Mouse (Mus musculus): ENCODE results near the gene Sept8. TPM values are rescaled to one million over a fixed set of nuclear protein-coding genes. Genes with fewer than 3 reads are reported as not detected.
"Not testable (repeated sequence)": the region's sequence is repeated elsewhere in the genome, so short reads cannot be mapped to it uniquely, and the experiment has no call there.

Gene Sept8
- polyA plus RNA-seq, 1 experiment, result 24.9 TPM

- DNase-seq (ENCODE audit: low read depth), result no peak
Observed at GRCm38 (mm10) chr11:53525461-53525860, 6.4 kb downstream of the Sept8 start.

DNA sequence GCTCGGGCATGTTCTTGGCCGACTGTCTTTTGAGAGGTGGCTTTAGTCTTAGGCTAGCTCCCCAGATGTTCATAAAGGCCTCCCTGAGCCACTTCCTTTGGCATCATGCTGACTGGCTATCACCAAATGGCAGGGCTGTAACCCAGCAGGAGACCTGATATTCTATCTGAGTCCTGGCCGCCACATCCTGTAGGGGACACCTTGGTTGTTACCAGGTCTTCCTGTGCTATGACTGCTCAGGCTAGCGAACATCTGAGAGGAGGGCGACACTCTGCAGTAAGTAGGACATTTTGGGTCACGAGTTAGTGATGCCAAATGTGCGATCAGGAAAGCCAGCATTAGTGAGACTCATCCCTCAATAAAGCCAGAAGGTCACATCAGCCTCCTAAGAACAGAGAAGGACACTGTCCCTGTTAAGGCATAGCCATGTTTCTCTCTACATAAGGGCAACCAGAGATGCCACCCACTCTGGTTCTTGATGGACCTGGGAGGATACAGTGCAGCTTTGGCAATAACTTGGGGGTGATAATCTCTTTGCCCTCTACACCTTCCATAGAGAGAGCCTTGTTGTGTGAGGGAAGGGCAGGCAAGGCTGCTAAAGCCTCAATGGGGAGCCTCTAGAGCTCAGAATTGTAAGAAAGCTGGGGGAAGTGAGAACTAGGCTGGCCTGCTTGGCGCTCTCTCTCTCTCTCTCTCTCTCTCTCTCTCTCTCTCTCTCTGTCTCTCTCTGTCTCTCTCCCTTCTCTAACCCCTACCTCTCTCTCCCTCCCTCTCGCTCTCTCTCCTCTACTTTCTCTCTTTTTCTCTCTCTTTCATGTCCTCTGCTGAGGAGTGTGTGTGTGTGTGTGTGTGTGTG, 9.6 kb downstream of the Sept8 start:
- no peak for DNase-seq (ENCODE audit: low read depth)

DNA sequence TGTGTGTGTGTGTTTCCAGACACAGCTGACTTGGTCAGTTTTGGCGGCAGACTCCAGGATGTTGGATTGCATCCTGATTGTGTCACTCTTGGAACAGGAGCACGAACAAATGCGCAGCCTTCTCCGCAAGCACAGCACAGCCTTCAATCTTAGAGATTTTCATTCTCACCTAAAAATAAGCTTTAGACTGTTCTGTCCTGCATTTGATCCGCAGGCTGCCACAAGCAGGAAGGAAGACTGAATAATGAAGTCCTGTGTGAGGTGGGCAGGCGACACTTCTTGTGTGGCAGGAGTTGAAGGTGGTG, 10.1 kb downstream of the Sept8 start:
- DNase-seq (ENCODE audit: low read depth), result no peak

DNA sequence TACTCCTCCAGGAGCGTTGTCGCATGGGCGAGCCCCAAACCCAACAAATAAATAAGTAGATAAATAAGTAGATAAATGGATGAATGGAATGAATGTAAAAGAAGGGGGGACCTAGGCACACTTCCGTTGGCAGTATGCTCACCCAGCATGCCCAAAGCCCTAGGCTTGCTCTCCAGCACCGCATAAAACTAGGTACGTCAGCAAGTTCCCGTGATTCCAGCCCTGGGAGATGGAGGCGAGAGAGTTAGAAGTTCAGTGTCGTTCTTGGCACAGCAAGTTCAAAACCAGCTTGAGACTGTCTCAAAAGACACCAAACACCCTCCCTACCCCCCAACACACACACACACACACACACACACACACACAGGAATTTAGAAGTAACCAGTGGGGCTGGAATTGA, 10.9 kb downstream of the Sept8 start:
- no peak for DNase-seq (ENCODE audit: low read depth)

- no peak for DNase-seq (ENCODE audit: low read depth)
Observed at GRCm38 (mm10) chr11:53531578-53532230, 12.6 kb downstream of the Sept8 start.

DNA sequence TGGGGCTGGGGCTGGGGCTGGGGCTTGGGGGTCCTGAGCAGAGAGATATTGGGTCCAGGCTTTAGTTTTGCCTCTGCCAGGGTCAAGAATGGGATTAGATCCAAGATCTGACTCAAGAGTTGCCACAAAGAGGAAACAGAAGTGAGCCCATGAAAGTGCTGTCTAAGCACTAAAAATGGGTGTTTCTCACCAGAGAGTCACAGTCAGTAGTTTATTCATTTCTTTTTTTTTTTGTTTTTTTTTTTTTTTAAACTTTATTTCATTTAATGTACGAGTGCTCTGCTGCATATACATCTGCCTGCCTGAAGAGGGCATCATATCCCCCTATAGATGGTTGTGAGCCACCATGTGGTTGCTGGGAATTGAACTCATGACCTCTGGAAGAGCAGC, 13.2 kb downstream of the Sept8 start:
- DNase-seq (ENCODE audit: low read depth), result no peak

GRCm38 (mm10) chr11:53539002-53539491, 20.0 kb downstream of the Sept8 start:
- DNase-seq (ENCODE audit: low read depth), result no peak

- DNase-seq (ENCODE audit: low read depth), result no peak
Observed at GRCm38 (mm10) chr11:53540394-53540793, 21.3 kb downstream of the Sept8 start.

DNA sequence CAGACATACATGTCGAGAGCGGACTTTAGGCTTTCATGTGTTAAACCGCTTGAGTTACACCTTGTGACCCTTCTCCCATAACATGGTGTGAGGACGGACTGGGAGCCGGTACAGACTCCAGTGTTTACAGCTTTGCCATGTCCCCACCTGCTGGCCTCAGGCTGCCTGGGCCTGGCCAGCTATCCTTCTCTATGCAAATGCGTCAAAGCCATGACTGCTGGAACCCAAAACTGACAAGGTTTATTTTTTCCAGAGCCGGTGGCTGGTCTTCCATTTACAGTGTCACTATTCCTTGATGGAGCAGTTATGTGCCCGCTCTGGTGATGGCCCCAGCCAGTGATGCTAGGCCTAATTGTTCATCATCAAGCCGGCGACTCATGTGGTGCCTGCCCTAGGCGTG, 22.2 kb downstream of the Sept8 start:
- DNase-seq (ENCODE audit: low read depth), result no peak

DNA sequence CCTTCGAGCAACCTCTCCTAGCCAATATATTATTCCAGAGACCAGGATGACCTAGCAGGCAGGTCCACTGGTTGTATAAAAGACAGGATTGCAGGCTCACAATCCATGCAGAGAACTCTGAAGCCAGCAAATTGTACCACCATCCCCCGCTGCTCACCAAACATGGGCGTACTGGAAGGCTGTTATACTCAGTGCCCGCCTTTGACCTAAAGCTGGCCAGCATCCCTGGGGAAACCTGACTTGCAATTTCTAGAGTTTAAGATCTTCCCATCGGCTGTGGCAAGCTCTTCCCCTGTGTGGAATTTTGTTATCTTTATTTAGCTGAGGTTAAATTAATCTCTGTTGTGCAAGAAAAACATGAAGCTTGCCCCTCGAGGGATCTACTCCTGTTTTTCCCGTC, 24.0 kb downstream of the Sept8 start:
- DNase-seq (ENCODE audit: low read depth), result peak; percentile 28

DNA sequence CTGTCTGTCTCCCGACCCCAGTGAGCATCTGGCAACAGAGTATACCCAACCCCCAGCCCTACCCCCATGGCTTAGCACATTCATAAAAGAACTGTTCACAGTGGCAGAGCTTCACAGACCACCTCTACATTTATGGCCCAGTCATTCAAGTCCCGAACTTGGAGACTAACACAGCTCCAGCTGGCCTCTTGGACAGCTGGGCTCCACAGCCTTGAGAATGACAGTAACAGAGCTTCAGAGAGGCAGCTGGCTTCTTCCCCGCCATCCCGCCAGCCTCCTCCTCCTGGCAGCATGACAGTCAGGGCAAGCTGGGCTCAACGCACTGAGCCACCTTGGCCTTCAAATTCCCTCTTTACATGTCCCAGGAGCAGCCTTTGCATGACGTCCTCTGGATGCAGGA, 27.2 kb downstream of the Sept8 start:
- DNase-seq (ENCODE audit: low read depth), result no peak

DNA sequence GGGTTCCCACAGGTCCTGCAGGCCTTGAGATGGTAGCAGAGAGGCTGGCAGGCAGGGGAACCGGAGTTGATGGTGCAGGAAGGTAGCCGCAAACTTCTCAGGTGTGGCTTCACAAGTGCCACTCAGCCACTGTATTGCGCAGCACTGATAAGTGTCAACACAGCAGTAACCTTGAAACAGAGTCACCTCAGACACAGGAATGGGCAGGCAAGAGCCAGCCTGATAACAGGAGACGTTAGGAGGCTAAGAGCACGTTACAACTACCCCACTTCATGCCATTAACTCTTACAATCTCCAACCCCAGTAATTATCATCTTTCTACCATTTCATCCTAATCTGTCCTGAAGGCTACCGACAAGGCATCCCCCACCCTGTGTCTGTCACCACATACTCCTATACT, 28.5 kb downstream of the Sept8 start:
- DNase-seq (ENCODE audit: low read depth), result no peak

DNA sequence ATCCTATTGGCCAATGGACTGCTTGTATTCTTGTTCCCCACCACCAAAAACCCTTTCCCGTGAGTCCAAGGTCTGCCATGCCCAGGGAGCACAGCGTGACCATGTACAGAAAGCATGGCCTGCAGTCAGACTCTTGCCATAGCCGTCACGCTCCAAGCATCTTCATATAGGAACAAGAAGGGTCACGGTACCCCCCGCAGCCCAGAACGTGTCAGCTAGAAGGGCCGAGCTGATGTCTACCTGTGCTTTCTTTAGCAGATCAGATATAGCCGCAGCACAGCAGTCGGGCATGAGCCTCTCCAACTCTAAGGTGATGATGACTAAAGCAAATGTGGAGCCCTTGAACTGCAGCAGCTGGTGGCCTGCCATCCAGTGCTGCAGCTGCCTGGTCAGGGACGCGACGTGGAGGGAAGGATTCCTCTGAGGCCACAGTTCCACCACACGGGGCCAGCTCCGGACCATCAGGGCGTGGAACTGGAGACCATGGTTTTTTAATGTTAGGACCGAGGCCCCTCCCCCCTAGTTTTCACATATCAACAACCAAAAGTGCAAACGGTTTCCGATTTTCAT, 29.1 kb downstream of the Sept8 start:
- no peak for DNase-seq (ENCODE audit: low read depth)

- no peak for DNase-seq (ENCODE audit: low read depth)
Observed at GRCm38 (mm10) chr11:53550714-53551113, 31.7 kb downstream of the Sept8 start.

- peak; percentile 23 for DNase-seq (ENCODE audit: low read depth)
Observed at GRCm38 (mm10) chr11:53551754-53552153, 32.7 kb downstream of the Sept8 start.

DNA sequence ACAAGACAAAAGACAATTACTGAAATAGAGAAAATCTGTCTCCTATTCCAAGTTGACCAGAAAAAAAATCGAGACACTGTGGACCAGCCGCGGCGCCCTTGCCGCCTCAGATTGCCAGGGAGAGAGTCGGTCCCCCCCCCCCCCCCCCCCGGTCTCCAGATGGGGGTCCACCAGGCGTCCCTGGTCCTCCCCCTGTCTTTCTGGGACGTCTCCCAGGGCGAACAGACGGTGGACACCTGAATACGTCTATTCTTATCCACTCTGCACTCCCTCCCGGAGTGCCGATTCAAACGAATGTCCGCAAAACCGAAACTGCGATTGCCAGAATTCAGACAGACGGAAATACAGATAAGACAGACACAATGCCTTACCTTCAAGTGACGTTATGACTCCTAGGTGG, 37.5 kb downstream of the Sept8 start:
- not testable (repeated sequence) for DNase-seq (ENCODE audit: low read depth)

DNA sequence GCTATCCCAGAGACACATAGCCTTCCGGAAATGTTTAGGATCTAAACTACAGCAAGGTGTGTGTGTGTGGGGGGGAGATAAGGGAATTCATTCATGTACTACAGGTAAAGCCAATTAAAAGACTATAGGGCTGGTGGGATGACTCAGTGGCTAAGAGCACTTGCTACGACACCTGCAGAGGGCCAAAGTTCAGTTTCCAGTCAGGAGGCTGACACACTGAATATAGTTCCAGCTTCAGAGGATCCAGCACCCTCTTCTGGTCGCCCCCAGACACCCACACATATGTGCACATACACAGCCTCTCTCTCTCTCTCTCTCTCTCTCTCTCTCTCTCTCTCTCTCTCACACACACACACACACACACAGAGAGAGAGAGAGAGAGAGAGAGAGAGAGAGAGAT, 38.9 kb downstream of the Sept8 start:
- not testable (repeated sequence) for DNase-seq (ENCODE audit: low read depth)

DNA sequence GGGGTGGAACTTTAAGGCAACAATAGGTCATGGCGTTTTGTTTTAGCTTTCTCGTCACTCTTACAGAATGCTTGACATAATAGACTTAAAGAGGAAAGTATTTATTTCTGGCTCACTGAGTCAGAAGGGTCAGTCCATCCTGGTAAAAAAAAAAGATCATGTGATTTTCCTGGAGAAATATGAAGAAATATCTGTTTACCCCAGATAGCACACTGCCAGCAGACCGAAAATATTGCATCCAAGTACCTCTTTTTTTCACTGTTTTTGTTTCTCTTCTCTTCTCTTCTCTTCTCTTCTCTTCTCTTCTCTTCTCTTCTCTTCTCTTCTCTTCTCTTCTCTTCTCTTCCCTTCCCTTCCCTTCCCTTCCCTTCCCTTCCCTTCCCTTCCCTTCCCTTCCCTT, 40.9 kb downstream of the Sept8 start:
- DNase-seq (ENCODE audit: low read depth), result not testable (repeated sequence)

DNA sequence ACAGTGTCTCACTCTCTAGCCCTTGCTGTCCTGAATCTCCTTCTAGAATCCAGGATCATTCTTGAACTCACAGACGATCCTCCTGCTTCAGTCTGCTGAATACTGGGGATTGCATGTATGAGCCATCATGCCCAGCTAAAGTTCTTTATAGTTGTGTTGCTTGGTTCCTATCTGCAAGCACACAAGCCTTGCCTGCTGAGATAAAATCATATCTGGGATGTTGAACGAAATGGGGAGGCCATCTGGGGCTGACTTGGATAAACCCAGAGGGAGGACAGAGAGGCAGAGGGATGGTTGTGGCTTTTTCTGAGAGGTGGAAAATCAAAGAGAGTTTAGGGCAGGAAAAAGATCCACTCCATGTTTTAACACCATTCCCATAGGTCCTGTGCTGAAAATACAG, 42.9 kb downstream of the Sept8 start:
- no peak for DNase-seq (ENCODE audit: low read depth)

GRCm38 (mm10) chr11:53566646-53567045, 47.6 kb downstream of the Sept8 start:
- no peak for DNase-seq (ENCODE audit: low read depth)

- DNase-seq (ENCODE audit: low read depth), result peak; percentile 45
Observed at GRCm38 (mm10) chr11:53567224-53568014, 48.4 kb downstream of the Sept8 start, which contains the start of gene Kif3a. Kif3a (plus strand) TSS chr11:53567379.

DNA sequence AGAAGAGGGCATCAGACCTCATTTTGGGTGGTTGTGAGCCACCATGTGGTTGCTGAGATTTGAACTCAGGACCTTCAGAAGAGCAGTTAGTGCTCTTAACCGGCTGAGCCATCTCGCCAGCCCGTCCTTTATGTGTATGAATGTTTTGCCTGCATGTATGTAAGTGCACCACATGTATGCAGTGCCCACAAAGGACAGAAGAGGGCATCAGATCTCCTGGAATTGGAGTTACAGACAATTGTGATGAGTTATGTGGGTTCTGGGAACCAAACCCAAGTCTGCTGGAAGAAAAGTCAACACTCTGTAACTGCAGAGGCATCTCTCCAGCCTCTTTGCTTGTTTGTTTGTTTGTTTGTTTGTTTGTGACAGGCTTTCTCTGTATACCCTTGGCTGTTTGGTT, 61.5 kb downstream of the Sept8 start:
- no peak for DNase-seq (ENCODE audit: low read depth)

All from gonadal fat pad, adult 2 months (tissue).